Mouse (Mus musculus): Measurements from ENCODE around the gene C3.

The C3 gene

DNA sequence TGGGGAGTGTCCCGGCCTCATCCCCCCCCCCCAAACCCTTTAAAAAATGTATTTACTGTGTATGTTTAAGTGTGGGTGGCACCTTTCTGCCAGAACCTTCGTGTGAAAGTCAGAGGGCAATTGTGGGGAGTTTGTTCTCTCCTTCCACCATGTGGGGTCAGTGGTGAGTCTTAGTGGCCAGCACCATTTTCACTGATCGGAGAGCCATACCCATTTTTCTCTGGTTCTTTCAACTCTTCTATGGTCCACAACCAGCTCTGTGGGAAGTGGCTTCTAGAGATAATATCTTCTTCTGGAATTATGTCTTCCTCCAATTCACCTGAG, 8.1 kb downstream of the C3 start:
- peak; percentile 76 for DNase-seq (ENCODE audit: low read depth)

- DNase-seq (ENCODE audit: low read depth) = peak; percentile 86
Observed at GRCm38 (mm10) chr17:57219167-57219883, 8.6 kb downstream of the C3 start.

DNA sequence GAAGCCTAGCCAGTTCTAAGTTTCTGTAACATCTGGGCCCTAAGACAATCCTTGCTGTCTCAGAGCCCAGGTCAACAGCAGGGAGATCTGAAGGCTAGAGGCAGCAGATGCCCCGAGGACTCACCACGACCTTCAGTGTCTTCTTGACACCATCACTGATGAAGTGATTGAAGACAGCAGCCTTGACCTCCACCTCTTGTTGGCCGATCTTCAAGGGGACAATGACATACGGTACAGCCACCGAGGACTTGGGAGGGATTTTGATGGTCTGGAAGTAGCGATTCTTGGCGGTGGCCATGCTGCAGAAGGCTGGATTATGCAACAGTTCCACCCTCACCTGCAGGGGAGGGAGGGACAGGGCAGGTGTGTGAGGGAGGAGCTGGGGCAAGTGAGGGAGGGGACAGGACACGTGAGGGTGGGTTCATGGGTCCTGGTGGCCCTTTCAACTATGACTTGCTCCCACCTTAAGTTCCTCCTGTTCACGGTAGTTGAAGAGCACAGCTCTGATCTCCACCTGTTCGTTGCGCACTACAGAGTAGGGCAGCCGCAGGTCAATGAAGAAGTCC, 9.5 kb downstream of the C3 start:
- no peak for DNase-seq (ENCODE audit: low read depth)

DNA sequence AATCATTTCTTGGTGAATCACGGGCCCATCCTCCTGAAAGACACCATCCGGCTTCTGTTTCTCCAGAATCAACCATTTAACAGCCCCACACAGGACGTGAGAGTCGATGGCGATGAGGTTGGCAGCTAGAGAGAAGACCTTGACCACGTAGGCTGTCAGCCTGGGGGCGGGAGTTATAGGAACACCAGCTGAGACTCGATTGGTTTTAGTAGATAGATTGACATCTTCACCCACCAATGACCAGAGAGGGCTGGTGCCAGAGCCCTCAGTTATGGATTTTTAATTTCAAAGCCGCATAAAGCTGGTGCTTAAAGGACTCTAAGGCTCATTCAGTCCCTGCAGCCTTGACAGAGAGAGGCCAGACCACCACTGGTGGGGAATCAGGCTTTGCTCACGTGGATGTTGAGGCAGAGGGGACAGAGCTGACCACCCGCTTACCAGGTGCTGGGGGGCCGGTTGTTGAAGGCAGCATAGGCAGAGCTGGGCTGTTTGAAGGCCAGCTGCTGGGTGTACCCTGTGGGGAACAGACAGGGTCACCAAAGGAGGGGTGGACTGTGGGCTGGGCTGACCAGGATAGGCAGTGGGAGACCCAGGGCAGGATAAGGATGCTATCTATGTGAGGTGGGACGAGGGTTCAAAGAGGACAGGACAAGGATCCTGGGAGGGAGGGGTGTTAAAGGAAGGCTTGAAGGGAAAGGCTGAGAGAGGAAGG, 13.1 kb downstream of the C3 start:
- DNase-seq (ENCODE audit: low read depth) = peak; percentile 64

DNA sequence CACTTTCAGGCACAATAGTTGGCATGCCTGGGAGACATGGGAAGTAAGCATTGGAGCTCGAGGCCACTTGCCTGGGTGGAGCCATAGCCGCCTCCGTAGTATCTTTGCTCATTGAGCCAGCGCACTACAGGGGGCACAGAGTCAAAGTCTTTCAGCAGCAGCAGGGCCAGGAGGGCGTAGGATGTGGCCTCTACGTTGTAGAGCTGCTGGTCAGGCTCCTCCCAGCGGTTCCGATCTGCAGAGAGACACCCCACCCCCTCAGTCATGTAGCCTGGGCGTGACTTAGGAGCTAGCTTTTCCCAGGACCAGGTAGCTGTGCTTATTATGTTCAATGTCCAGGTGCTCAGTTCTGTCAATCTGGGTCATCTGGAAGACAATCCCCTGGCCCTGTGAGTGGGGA, 16.4 kb downstream of the C3 start:
- no peak for DNase-seq (ENCODE audit: low read depth)

DNA sequence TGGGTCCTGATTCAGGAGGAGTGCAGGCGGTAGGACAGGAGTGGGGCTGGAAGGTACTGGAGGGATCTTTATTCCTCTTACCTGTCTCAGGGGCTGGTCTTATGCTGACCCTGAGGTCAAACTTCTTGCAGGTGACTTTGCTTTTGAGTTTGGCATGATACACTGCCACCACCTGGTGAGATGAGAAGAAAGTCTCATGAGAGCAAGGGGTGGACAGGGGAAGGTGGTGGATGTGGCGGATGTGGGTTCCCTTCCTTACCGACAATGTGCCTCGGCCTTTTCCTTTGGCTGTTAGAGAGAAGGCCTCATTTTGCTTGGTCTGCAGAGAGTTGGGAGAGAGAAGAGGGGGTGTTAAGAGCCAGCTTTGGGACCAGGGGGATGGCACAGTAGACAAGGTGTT, 18.6 kb downstream of the C3 start:
- peak; percentile 69 for DNase-seq (ENCODE audit: low read depth)

- no peak for DNase-seq (ENCODE audit: low read depth)
Observed at GRCm38 (mm10) chr17:57207938-57208337, 20.0 kb downstream of the C3 start.

DNA sequence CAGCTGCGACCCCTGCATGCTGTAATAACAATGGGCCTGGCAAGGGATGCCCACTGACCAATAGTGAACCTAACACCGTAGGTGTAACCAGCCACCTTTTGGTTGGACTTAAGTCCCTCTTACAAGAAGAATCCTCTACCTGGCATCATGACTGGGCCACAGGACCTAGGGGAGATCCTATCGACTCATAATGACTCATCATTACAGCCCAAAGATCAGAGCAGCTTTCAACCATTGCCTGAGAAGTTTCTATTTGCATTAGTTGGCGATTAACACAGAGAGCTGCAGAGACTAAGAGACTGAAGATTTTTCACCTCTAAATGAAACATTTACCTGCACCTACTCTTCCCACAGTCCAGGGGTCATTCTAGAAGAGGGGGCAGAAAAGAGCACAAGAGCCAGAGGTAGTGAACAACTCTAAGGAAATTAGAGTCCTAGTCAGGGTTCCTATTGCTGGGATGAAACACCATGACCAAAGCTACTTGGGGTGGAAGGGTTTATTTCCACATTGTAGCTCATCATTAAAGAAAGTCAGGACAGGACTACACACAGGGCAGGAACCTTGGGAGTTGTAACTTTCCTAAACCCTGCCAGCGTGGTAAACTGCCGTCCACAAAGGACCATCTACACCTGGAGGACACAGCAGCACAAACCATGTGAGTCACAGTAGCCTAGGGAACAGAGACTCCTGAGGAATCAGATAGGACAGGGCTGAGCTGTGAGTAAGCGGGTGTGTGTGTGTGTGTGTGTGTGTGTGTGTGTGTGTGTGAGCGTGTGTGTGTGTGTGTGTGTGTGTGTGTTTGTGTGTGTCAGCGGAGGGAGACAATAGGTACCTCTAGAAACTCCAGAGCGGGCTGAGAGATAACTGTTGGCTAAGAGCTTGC, 25.9 kb downstream of the C3 start:
- DNase-seq (ENCODE audit: low read depth) = no peak

DNA sequence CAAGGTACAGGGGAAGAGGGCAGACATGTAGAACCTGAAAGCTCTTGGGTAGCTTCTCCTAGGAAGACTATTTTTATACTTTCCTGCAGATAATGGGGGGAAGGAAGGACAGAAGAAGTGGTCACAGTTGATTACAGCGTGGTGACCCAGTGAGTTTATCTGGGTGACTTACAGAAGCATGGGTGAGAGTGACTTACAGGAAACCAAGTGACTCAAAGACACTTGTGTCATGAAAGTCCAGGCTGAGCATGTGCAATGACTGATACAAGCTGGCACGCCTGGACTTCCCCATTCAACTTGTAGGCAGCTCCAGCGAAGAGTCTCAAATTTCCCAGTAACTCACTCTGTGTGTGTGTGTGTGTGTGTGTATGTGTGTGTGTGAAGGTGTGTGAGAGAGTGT, 29.7 kb downstream of the C3 start:
- no peak for DNase-seq (ENCODE audit: low read depth)

- no peak for DNase-seq (ENCODE audit: low read depth)
Observed at GRCm38 (mm10) chr17:57195326-57196010, 32.5 kb downstream of the C3 start.

DNA sequence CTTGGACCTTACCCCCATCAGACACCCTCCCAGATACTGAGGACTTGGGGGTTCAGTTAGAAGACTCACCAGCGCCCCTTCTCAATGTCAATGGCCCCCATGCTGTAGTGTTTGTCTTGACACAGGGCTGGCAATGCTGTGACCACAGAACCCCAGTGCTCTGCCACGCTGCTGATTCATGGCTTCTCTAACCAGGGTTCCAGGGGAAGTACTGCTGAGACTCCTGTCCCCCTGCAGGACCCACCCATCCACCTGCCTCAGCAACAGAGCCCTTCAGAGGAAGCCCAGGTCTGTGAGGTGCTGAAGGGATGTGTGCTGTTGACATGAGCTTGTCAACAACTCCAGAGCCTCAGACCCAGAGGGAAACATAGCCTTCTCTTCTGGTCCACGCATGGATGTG, 33.2 kb downstream of the C3 start:
- no peak for DNase-seq (ENCODE audit: low read depth)

- DNase-seq (ENCODE audit: low read depth) = peak; percentile 68
Observed at GRCm38 (mm10) chr17:57194041-57194507, 33.9 kb downstream of the C3 start, which contains the start of gene Tnfsf14. Tnfsf14 (minus strand) TSS chr17:57194177.

GRCm38 (mm10) chr17:57188510-57189192, 39.3 kb downstream of the C3 start:
- peak; percentile 53 for DNase-seq (ENCODE audit: low read depth)

DNA sequence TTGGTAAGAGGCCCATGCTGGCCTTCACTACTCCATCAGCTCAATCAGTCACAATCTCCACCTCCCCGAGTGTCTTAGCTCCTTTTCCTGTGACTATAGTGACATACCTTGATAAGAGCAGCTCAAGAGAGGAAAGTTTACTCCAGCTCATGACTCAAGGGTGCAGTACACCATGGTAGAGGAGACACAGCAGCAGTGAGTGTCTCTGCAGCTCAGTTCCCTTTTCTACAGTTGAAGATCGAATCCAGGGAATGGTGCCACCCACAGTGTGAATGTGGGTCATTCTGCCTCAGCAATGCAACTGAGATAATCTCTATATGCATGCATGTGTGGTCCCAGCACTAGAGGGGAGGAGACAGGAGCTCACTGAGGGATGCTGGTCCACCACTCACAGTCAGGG, 42.3 kb downstream of the C3 start:
- DNase-seq (ENCODE audit: low read depth) = no peak

GRCm38 (mm10) chr17:57182871-57183270, 45.1 kb downstream of the C3 start:
- DNase-seq (ENCODE audit: low read depth) = no peak

- DNase-seq (ENCODE audit: low read depth) = peak; percentile 61
Observed at GRCm38 (mm10) chr17:57180363-57180762, 47.6 kb downstream of the C3 start.

DNA sequence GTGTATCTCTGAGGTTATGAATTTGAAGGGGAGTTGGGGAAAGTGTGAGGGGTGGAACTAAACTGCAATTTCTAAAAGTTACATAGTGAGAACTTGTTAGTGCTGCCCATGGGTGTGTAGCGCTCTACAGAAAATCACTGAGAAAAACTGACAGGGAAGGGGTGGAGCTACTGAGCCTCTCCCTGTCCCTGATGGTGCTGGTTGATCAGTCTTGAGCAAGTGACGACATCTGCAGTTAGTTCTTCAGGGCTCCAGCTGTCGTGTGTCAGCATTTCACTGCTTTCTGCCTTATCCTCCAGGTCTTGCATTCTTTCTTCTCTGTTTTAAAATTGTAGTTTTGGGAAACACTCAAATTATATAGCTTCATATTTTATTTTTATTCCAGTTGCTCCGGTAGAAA, 54.6 kb downstream of the C3 start:
- DNase-seq (ENCODE audit: low read depth) = no peak

- no peak for DNase-seq (ENCODE audit: low read depth)
Observed at GRCm38 (mm10) chr17:57172378-57172777, 55.6 kb downstream of the C3 start.

DNA sequence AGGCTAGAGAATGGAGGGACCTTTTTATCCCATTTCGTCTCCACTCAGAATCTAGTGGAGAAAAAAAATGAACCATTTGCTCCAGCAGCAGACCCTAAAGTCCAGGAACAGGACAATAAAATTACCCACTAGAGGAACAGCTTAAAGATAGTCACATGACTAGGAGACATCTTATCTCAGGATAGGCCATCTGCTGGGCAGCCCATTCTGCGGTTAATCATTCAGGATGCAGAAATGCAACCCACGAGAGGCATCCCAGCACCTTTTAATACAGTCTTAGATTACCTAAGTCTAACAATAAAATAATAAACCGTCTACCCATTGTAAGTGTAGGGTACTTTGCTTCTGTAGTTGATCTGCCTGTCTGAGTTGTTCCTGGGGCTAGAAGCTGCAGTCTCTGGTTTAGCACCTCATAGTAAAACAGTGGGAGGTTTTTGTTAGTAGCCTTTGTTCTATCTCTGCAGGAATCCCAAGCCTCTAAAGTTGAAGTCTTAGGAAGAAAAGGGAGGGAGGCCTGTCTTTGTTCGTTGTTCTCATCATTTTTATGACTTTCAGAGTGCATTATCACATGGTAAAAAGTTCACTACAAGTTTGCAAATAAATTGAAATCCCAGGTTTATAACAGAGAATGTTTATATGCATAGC, 57.2 kb downstream of the C3 start:
- DNase-seq (ENCODE audit: low read depth) = no peak

Data from induced T-regulatory cell, adult 2 months (primary cell).